Mouse (Mus musculus): ENCODE measurements around the gene Dock11.

The Dock11 gene

GRCm38 (mm10) chrX:35950135-35950534 is 61.5 kb downstream of the Dock11 start:
- DNase-seq (ENCODE audit: low spot score) = no peak

- no peak for DNase-seq (ENCODE audit: low spot score)
These were observed 63.3 kb downstream of the Dock11 start for GRCm38 (mm10) chrX:35951945-35952344.

GRCm38 (mm10) chrX:35952521-35953095 is 64.0 kb downstream of the Dock11 start:
- no peak for DNase-seq (ENCODE audit: low spot score)

- no peak for DNase-seq (ENCODE audit: low spot score)
These were observed 67.6 kb downstream of the Dock11 start for GRCm38 (mm10) chrX:35956236-35956635.

- no peak for DNase-seq (ENCODE audit: low spot score)
These were observed 74.5 kb downstream of the Dock11 start for GRCm38 (mm10) chrX:35963087-35963486.

GRCm38 (mm10) chrX:35969276-35969675 is 80.6 kb downstream of the Dock11 start:
- no peak for DNase-seq (ENCODE audit: low spot score)

- DNase-seq (ENCODE audit: low spot score) = no peak
These were observed 88.0 kb downstream of the Dock11 start for GRCm38 (mm10) chrX:35976657-35977056.

GRCm38 (mm10) chrX:35987981-35988380 is 99.3 kb downstream of the Dock11 start:
- DNase-seq (ENCODE audit: low spot score) = no peak

GRCm38 (mm10) chrX:35990508-35991095 is 102.0 kb downstream of the Dock11 start:
- DNase-seq (ENCODE audit: low spot score) = no peak

GRCm38 (mm10) chrX:35994226-35994625 is 105.6 kb downstream of the Dock11 start:
- DNase-seq (ENCODE audit: low spot score) = no peak

- peak; percentile 27 for DNase-seq (ENCODE audit: low spot score)
These were observed 108.4 kb downstream of the Dock11 start for GRCm38 (mm10) chrX:35997004-35997403.

GRCm38 (mm10) chrX:35997793-35998419 is 109.3 kb downstream of the Dock11 start:
- DNase-seq (ENCODE audit: low spot score) = no peak

GRCm38 (mm10) chrX:36025651-36026050 is 137.0 kb downstream of the Dock11 start:
- no peak for DNase-seq (ENCODE audit: low spot score)

GRCm38 (mm10) chrX:36031113-36031512 is 142.5 kb downstream of the Dock11 start:
- DNase-seq (ENCODE audit: low spot score) = no peak

- DNase-seq (ENCODE audit: low spot score) = no peak
These were observed 145.4 kb downstream of the Dock11 start for GRCm38 (mm10) chrX:36034045-36034444.

GRCm38 (mm10) chrX:36045731-36046130 is 157.1 kb downstream of the Dock11 start:
- no peak for DNase-seq (ENCODE audit: low spot score)

GRCm38 (mm10) chrX:36047451-36047850 is 158.8 kb downstream of the Dock11 start:
- DNase-seq (ENCODE audit: low spot score) = no peak

- DNase-seq (ENCODE audit: low spot score) = no peak
These were observed 161.7 kb downstream of the Dock11 start for GRCm38 (mm10) chrX:36050312-36050711.

- no peak for DNase-seq (ENCODE audit: low spot score)
These were observed 185.4 kb downstream of the Dock11 start for GRCm38 (mm10) chrX:36073997-36074396.

GRCm38 (mm10) chrX:36077164-36077563 is 188.5 kb downstream of the Dock11 start:
- DNase-seq (ENCODE audit: low spot score) = no peak

- no peak for DNase-seq (ENCODE audit: low spot score)
These were observed 194.3 kb downstream of the Dock11 start for GRCm38 (mm10) chrX:36082917-36083316.

- no peak for DNase-seq (ENCODE audit: low spot score)
These were observed 200.0 kb downstream of the Dock11 start for GRCm38 (mm10) chrX:36088464-36089256.

- no peak for DNase-seq (ENCODE audit: low spot score)
These were observed 212.3 kb downstream of the Dock11 start for GRCm38 (mm10) chrX:36100883-36101282.

All from layer of hippocampus, adult 9-10 months (tissue).